Mouse (Mus musculus) E14TG2a.4 (cell line): Measurements from ENCODE around the gene Emc1.

ENCODE experiments used
- CTCF ChIP-seq: conservative IDR thresholded peaks from 2 replicates; pipeline ENCODE4 v1.5.1; 2014; ENCODE audit warnings: low read length
- NANOG ChIP-seq: IDR thresholded peaks from 2 replicates; pipeline ENCODE4 v1.6.1; 2014; ENCODE audit warnings: borderline replicate concordance, low read length, mixed read lengths
- POU5F1 ChIP-seq: IDR thresholded peaks from 2 replicates; pipeline ENCODE4 v1.6.1; 2014; ENCODE audit warnings: low read length, borderline replicate concordance

- TF ChIP-seq CTCF (no peak), POU5F1 (no peak), NANOG (no peak)
Observed at GRCm38 (mm10) chr4:139368038-139368437, 15.7 kb downstream of the Emc1 start.
